Mouse (Mus musculus): ENCODE data around the gene Foxj3.

- TF ChIP-seq CTCF (IDR thresholded peaks at IDR 0.05; ENCODE audit: borderline replicate concordance, insufficient read depth, low read depth, low read length), result no peak
- TF ChIP-seq POLR2A (IDR thresholded peaks at IDR 0.05; ENCODE audit: borderline replicate concordance, insufficient read depth, low read length), result no peak
These were observed 101.1 kb downstream of the Foxj3 start for GRCm38 (mm10) chr4:119637946-119638345.

Measured in cerebellum, adult 2 months (tissue).